Mouse (Mus musculus) heart, postnatal 0 days (tissue): ENCODE measurements at regions not wholly inside any gene's neighbourhood (a gene's known extent, or its start where the extent isn't known, plus 50 kb on each side); places are given as distances from the start of the nearest gene placed in this dataset.
A peak's percentile ranks its signal among the peaks of the same experiment; 100 is the strongest.

ENCODE experiments used
- ATAC-seq: fragments of 200-750 bp; cut with Nextera tagmentation; 2 replicates; pipeline ENCODE4 v1.8.0; 2017; ENCODE audit warnings: low read depth, moderate number of reproducible peaks, moderate library complexity; ENCODE audit not compliant: insufficient read depth
- DNase-seq: peaks from one replicate; pipeline ENCODE4 v3.0.0-alpha.2; 2016; ENCODE audit warnings: low spot score
- H3K27ac ChIP-seq: fragments of 300-500 bp; sonication (generic); 2 replicates; pipeline ENCODE4 v1.5.1; 2014; ENCODE audit warnings: low read depth, mild to moderate bottlenecking
- H3K27me3 ChIP-seq: fragments of 300-500 bp; sonication (generic); 2 replicates; pipeline ENCODE4 v1.6.1; 2014; ENCODE audit warnings: low read length, mixed read lengths; ENCODE audit not compliant: control insufficient read depth, insufficient read depth
- H3K36me3 ChIP-seq: fragments of 300-500 bp; sonication (generic); replicated peaks from 2 replicates; pipeline ENCODE4 v1.6.1; 2014; ENCODE audit warnings: low read length, mixed read lengths; ENCODE audit not compliant: control insufficient read depth, insufficient read depth
- H3K4me1 ChIP-seq: fragments of 300-500 bp; sonication (generic); 2 replicates; pipeline ENCODE4 v1.6.1; 2014; ENCODE audit warnings: antibody characterized with exemption; ENCODE audit not compliant: control insufficient read depth, insufficient read depth
- H3K4me2 ChIP-seq: fragments of 300-500 bp; sonication (generic); 2 replicates; pipeline ENCODE4 v1.6.1; 2014; ENCODE audit warnings: low read depth, mild to moderate bottlenecking, low read length, moderate library complexity
- H3K4me3 ChIP-seq: fragments of 300-500 bp; sonication (generic); 2 replicates; pipeline ENCODE4 v1.5.1; 2014; ENCODE audit warnings: low read depth, low read length
- H3K9ac ChIP-seq: fragments of 300-500 bp; sonication (generic); replicated peaks from 2 replicates; pipeline ENCODE4 v1.6.1; 2014; ENCODE audit warnings: low read depth, low read length, mixed read lengths
- H3K9me3 ChIP-seq: fragments of 300-500 bp; sonication (generic); replicated peaks from 2 replicates; pipeline ENCODE4 v1.6.1; 2016; ENCODE audit warnings: low read length; ENCODE audit not compliant: control insufficient read depth
- CTCF ChIP-seq: IDR thresholded peaks from 2 replicates; pipeline ENCODE4 v1.5.1; 2016; ENCODE audit warnings: antibody characterized with exemption, control low read depth, low read depth
- EP300 ChIP-seq: IDR thresholded peaks from 2 replicates; pipeline ENCODE4 v1.6.1; 2016; ENCODE audit warnings: antibody characterized with exemption, low read depth
- WGBS: fragments of 180-500 bp; shearing (Covaris S2); extraction: QIAGEN DNeasy Blood & Tissue Kit; methylation state at CpG from one replicate; pipeline ENCODE4 v1.1.7; 2014; 5-methylcytosine and 5-hydroxymethylcytosine counted together

- Histone ChIP-seq H3K4me1 (no peaks in the 10 kb centered on the region), H3K27me3 (no peaks in the 10 kb centered on the region), H3K9me3 (no peaks in the 10 kb centered on the region), H3K9ac (no peak overlapping the region), H3K4me2 (no peak overlapping the region), H3K36me3 (no peaks in the 10 kb centered on the region), H3K4me3 (no peak overlapping the region), H3K27ac (no peak overlapping the region)
- TF ChIP-seq CTCF (no peak), EP300 (no peak)
- peak; percentile 11 for DNase-seq
- ATAC-seq: no peak
- WGBS: 71% methylated on average over 7 of the region's 7 CpGs
Observed at GRCm38 (mm10) chr6:50753151-50753550, 98.9 kb upstream of the Npvf start.

DNA sequence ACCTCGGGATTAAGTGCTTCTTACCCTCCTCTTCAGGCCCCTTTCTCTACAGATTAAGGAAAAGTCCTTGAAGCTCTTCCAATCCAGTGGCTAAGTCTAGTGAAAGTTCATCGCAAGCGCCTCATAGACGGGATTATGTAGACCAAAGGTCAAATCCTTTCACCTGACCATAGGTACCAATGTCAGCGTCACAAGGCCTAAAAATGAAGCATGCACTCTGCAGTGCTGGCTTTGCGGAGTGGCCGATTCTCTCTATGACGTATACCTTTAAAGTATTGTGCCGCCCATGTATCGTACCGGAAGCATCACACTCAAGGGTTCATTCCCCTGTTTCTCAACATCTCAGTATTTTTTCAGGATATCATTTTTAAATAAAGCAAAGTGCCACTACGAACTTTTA is 100.5 kb upstream of the Npvf start:
- WGBS: 83% methylated on average over 12 of the region's 12 CpGs
- ATAC-seq: no peak
- no peak for DNase-seq
- Histone ChIP-seq H3K36me3 (no peaks in the 10 kb centered on the region), H3K9ac (no peak overlapping the region), H3K27me3 (no peaks in the 10 kb centered on the region), H3K4me1 (no peaks in the 10 kb centered on the region), H3K4me2 (no peak overlapping the region), H3K27ac (no peak overlapping the region), H3K4me3 (no peak overlapping the region), H3K9me3 (no peaks in the 10 kb centered on the region)
- TF ChIP-seq CTCF: no peak
- TF ChIP-seq EP300: no peak

DNA sequence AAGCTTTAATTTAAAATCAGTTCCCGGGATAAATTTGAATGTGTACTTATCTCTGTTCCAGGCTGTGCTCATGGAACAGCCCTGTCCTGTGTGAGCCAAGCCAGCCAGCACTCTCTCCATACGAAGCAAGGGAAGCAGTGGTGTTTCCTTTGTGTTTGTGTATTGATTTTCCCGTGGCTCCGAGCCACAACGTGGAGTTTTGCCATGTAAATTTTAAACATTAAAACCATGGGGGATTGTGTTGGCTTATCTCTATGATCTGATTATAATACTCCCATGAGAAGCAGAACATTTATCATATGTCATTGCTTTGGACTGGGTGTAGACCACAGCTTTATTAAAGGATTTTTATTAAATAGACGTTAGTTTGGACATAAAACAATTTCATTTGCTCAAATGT is 106.1 kb upstream of the Npvf start:
- TF ChIP-seq EP300 (no peak), CTCF (no peak)
- H3K27ac ChIP-seq: no peak overlapping the region
- H3K4me1 ChIP-seq: no peaks in the 10 kb centered on the region
- no peaks in the 10 kb centered on the region for H3K27me3 ChIP-seq
- 57% methylated on average over 6 of the region's 6 CpGs for WGBS
- H3K4me2 ChIP-seq: no peak overlapping the region
- no peaks in the 10 kb centered on the region for H3K9me3 ChIP-seq
- DNase-seq (no peak), ATAC-seq (no peak)
- no peak overlapping the region for H3K4me3 ChIP-seq
- no peak overlapping the region for H3K9ac ChIP-seq
- no peaks in the 10 kb centered on the region for H3K36me3 ChIP-seq

DNA sequence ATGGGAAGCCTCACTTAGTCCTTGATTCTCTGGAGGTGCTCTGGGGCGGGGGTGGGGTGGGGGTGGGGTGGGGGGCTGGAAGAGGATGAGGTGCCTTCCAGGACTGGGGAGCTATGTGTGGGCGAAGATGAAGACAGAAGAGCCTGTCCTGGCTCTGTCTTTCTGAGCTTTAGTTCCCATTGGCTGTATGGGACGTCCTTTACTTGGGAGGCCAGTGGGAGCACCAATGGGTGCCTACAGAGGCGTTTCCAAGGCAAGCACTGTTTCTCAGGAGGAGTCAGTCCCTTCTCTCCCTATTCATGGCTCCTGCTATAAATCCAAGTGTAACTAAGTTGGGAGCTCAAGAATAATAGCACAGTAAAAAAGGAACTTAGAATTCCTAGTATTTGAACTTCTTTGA is 108.9 kb upstream of the Npvf start:
- Histone ChIP-seq H3K9me3 (no peaks in the 10 kb centered on the region), H3K27me3 (no peaks in the 10 kb centered on the region), H3K27ac (no peak overlapping the region), H3K4me1 (no peaks in the 10 kb centered on the region), H3K9ac (no peak overlapping the region), H3K4me2 (no peak overlapping the region), H3K36me3 (no peaks in the 10 kb centered on the region), H3K4me3 (no peak overlapping the region)
- 66% methylated on average over 4 of the region's 4 CpGs for WGBS
- TF ChIP-seq CTCF (no peak), EP300 (no peak)
- DNase-seq (no peak), ATAC-seq (no peak)

DNA sequence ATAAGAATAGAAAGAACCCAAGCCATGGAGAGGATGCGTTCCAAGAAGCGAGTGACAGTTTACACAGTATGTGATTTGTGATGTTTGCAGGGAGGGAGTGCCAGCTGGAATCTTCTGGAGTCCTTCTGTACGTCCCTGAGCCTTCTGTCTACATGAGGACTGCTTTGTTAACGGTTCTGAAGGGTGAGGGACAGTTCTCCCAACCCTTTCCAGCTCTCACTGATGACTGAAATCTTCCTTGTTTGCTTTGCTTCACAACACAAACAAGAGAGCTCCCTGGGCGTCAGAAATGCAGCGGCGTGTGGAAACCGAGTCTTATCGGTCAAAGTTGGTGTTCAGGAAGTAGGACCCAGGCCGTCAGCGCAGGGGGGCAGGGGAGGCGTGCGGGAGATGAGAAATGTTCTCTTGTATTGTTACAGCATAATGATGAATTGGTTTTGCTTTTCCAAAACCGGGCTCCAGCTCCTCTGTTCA is 112.2 kb upstream of the Npvf start:
- Histone ChIP-seq H3K27me3 (no peaks in the 10 kb centered on the region), H3K4me3 (no peak overlapping the region), H3K27ac (no peak overlapping the region), H3K36me3 (no peaks in the 10 kb centered on the region), H3K9ac (no peak overlapping the region), H3K4me2 (no peak overlapping the region), H3K4me1 (no peaks in the 10 kb centered on the region), H3K9me3 (no peaks in the 10 kb centered on the region)
- WGBS: 52% methylated on average over 14 of the region's 14 CpGs
- ATAC-seq (no peak), DNase-seq (no peak)
- no peak for TF ChIP-seq EP300
- no peak for TF ChIP-seq CTCF

DNA sequence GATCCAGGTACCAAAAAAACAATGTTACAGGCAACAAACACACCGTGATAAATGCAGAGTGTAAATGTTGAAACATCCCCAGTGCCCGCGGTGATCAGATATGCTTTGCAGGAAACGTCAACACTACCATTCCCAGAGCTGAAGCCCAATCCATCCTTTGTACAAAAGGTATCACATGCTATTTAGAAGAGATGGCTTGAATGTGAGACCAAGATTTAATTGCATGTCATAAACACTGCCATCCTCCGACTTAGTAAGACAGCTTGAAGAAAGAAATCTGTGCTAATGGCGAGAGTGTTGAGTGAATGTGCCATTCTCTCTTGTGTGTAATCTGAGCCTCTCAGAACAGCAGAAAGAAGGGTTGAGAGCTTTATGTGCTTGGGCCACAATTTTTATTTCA is 112.9 kb upstream of the Npvf start:
- H3K4me3 ChIP-seq: no peak overlapping the region
- ATAC-seq (no peak), DNase-seq (no peak)
- no peak overlapping the region for H3K9ac ChIP-seq
- H3K36me3 ChIP-seq: no peaks in the 10 kb centered on the region
- no peak overlapping the region for H3K27ac ChIP-seq
- no peaks in the 10 kb centered on the region for H3K4me1 ChIP-seq
- H3K9me3 ChIP-seq: no peaks in the 10 kb centered on the region
- TF ChIP-seq CTCF: no peak
- TF ChIP-seq EP300: no peak
- H3K27me3 ChIP-seq: no peaks in the 10 kb centered on the region
- WGBS: 44% methylated on average over 6 of the region's 6 CpGs
- H3K4me2 ChIP-seq: no peak overlapping the region
